Mouse (Mus musculus): ENCODE measurements around the gene Mylk. TPM values are rescaled to one million over a fixed set of nuclear protein-coding genes. Genes with fewer than 3 reads are reported as not detected.

Gene Mylk
- total and polyA plus RNA-seq, 2 experiments from 2014 or later = 3.7 to 20.1 TPM

DNA sequence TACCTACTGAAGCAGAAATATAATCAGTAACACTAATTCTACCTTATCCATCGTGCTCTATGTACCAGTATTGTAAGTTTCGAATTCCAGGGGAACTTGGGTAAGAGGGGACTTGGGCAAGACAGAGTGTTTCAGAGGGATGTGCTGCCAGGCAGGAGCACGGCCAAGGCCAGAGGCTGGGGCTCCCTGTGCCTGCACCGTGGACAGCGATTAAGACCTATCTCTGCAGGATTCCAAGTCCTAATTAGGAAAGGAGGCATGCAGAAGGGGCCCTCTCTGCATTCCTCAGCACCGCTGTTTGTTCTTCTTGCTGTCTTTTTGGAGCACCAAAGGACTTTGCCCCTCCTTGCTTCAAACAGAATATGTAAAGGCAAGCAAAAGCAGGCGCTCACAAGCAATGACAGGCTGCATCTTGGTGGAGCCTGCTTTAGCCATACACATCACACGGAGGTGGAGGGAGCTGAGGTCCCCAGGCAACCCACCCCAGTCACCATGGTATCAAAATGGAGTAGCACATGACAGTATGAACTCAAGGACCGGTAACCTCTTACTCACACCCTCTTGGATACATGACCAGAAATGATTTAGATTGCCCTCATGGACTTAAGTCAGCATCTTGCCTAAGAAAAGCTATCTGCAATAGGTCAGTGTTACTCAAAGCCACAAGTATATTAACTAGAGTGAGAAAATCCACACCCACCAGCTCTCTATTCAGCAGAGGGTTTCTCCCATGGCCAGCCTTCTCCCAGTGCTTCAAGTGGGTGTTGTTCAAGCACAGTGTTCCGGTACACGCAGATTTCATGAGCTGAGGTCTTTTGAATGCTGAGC lies 239.4 kb downstream of the Mylk start:
- 52% methylated on average over 11 of the region's 11 CpGs for WGBS
- Histone ChIP-seq H3K36me3 (ENCODE audit: insufficient read depth, low read length) (no peaks in the 10 kb centered on the region), H3K4me3 (ENCODE audit: low read length) (no peak overlapping the region), H3K4me2 (ENCODE audit: low read depth, low read length) (no peak overlapping the region), H3K9ac (replicated peaks; ENCODE audit: low read length) (no peak overlapping the region), H3K27me3 (ENCODE audit: insufficient read depth, low read length) (no peaks in the 10 kb centered on the region), H3K9me3 (ENCODE audit: low read length) (no peaks in the 10 kb centered on the region), H3K27ac (no peak overlapping the region), H3K4me1 (ENCODE audit: insufficient read depth, low read length) (no peaks in the 10 kb centered on the region)
- ATAC-seq (no peak), DNase-seq (ENCODE audit: low spot score) (no peak)
- no peak for TF ChIP-seq CTCF (IDR thresholded peaks at IDR 0.05; ENCODE audit: low read depth)

DNA sequence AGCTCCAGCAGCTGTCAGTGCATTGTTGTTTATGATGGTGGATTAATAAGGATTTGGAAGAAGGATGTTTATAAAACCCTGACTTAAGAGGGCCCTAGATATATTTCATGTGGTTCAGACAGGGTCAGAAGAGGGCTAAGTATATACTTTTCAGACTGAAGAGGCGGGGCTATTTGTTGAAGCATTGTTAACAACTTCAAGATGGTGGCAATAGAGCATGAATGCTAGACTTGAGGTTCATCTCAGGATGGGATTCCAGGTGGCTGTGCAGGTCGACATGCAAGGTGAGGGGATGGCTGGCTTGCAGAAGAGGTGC lies 240.0 kb downstream of the Mylk start:
- Histone ChIP-seq H3K9ac (replicated peaks; ENCODE audit: low read length) (no peak overlapping the region), H3K4me3 (ENCODE audit: low read length) (no peak overlapping the region), H3K27me3 (ENCODE audit: insufficient read depth, low read length) (no peaks in the 10 kb centered on the region), H3K36me3 (ENCODE audit: insufficient read depth, low read length) (no peaks in the 10 kb centered on the region), H3K27ac (no peak overlapping the region), H3K4me1 (ENCODE audit: insufficient read depth, low read length) (no peaks in the 10 kb centered on the region), H3K4me2 (ENCODE audit: low read depth, low read length) (no peak overlapping the region), H3K9me3 (ENCODE audit: low read length) (no peaks in the 10 kb centered on the region)
- DNase-seq (ENCODE audit: low spot score) (no peak), ATAC-seq (no peak)
- no peak for TF ChIP-seq CTCF (IDR thresholded peaks at IDR 0.05; ENCODE audit: low read depth)
- 78% methylated on average over 2 of the region's 2 CpGs for WGBS

DNA sequence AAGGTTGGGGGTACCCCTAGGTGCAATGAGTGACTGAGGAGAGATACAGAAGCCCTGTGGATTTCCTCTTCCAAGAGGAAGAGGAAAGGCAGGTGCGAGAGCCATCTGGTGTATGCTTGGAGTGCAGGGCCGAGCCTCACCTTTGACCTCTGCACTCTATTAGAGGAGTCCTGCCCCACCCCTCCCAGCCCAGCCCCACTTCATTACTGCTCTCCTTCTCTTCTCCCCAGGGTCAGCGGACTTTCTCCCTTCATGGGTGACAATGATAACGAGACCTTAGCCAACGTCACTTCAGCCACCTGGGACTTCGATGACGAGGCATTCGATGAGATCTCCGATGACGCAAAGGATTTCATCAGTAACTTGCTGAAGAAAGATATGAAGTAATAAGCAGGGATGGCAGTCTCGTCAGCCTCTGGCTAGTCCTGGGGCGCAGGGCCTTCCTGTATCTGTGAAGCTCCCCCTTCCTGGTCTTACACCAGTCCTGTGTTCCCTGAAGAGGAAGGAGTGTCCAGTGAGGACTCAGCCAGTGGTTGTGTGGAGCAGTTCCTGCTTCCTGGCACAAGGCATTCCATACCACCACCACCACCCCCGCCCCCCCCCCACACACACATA lies 241.3 kb downstream of the Mylk start:
- Histone ChIP-seq H3K27ac (no peak overlapping the region), H3K4me3 (ENCODE audit: low read length) (no peak overlapping the region), H3K36me3 (ENCODE audit: insufficient read depth, low read length) (no peaks in the 10 kb centered on the region), H3K27me3 (ENCODE audit: insufficient read depth, low read length) (no peaks in the 10 kb centered on the region; the same call in 1 of the 2 replicates), H3K9me3 (ENCODE audit: low read length) (no peaks in the 10 kb centered on the region), H3K4me1 (ENCODE audit: insufficient read depth, low read length) (no peaks in the 10 kb centered on the region), H3K4me2 (ENCODE audit: low read depth, low read length) (no peak overlapping the region), H3K9ac (replicated peaks; ENCODE audit: low read length) (no peak overlapping the region)
- 93% methylated on average over 13 of the region's 13 CpGs for WGBS
- TF ChIP-seq CTCF (IDR thresholded peaks at IDR 0.05; ENCODE audit: low read depth) = no peak
- DNase-seq (ENCODE audit: low spot score) = no peak
- ATAC-seq = no peak

DNA sequence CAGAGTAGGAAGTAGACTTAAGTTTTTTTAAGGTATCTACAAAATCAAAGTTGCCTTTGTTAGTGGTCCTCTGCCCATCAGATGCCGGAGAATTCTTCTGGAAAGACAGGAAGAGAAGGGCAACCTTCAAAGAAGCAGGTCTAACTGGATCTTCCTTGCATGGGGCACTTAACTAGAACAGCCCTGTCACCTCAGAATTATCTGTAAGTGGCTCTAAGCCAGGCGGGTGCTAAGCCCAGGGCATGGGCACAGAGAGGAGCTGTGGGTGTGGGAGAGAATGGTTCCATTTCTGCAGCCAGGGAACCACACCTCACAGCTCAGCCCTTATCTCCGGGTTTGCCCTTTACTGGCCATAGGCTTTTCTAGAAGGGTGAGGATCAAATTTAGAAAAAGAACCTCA lies 246.4 kb downstream of the Mylk start:
- DNase-seq (ENCODE audit: low spot score) (no peak), ATAC-seq (no peak)
- Histone ChIP-seq H3K9ac (replicated peaks; ENCODE audit: low read length) (no peak overlapping the region), H3K4me2 (ENCODE audit: low read depth, low read length) (no peak overlapping the region), H3K27me3 (ENCODE audit: insufficient read depth, low read length) (no peaks in the 10 kb centered on the region; the same call in 1 of the 2 replicates), H3K9me3 (ENCODE audit: low read length) (no peaks in the 10 kb centered on the region), H3K4me3 (ENCODE audit: low read length) (no peak overlapping the region), H3K36me3 (ENCODE audit: insufficient read depth, low read length) (no peaks in the 10 kb centered on the region), H3K4me1 (ENCODE audit: insufficient read depth, low read length) (no peaks in the 10 kb centered on the region), H3K27ac (no peak overlapping the region)
- no peak for TF ChIP-seq CTCF (IDR thresholded peaks at IDR 0.05; ENCODE audit: low read depth)
- 93% methylated on average over 3 of the region's 3 CpGs for WGBS

DNA sequence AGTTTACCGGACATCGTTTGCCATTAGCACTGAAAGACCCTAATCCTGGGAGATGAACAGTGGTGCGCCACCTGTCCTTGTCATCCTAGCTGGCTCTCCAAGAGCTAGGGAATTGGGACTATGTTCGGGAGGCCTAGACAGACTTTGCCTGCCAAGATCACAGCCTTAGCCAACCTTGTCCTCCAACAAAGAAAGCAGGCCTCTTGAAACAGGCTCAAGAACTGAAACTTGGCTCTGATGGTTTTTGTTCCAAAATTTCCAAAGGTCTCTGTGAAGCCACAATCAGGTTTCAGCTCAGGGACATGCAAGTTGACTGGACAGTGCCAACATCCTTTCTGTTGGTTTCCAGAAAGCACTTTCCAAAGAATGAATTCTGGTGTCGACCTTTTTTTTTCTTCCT lies 247.8 kb downstream of the Mylk start:
- no peak overlapping the region for H3K4me2 ChIP-seq (ENCODE audit: low read depth, low read length)
- H3K9me3 ChIP-seq (ENCODE audit: low read length) = no peaks in the 10 kb centered on the region
- DNase-seq (ENCODE audit: low spot score) (peak; percentile 30), ATAC-seq (no peak)
- no peak overlapping the region for H3K27ac ChIP-seq
- no peaks in the 10 kb centered on the region for H3K4me1 ChIP-seq (ENCODE audit: insufficient read depth, low read length)
- H3K4me3 ChIP-seq (ENCODE audit: low read length) = no peak overlapping the region
- TF ChIP-seq CTCF (IDR thresholded peaks at IDR 0.05; ENCODE audit: low read depth) = no peak
- no peaks in the 10 kb centered on the region; the same call in 1 of the 2 replicates for H3K27me3 ChIP-seq (ENCODE audit: insufficient read depth, low read length)
- no peaks in the 10 kb centered on the region for H3K36me3 ChIP-seq (ENCODE audit: insufficient read depth, low read length)
- WGBS = 71% methylated on average over 5 of the region's 5 CpGs
- H3K9ac ChIP-seq (replicated peaks; ENCODE audit: low read length) = no peak overlapping the region

DNA sequence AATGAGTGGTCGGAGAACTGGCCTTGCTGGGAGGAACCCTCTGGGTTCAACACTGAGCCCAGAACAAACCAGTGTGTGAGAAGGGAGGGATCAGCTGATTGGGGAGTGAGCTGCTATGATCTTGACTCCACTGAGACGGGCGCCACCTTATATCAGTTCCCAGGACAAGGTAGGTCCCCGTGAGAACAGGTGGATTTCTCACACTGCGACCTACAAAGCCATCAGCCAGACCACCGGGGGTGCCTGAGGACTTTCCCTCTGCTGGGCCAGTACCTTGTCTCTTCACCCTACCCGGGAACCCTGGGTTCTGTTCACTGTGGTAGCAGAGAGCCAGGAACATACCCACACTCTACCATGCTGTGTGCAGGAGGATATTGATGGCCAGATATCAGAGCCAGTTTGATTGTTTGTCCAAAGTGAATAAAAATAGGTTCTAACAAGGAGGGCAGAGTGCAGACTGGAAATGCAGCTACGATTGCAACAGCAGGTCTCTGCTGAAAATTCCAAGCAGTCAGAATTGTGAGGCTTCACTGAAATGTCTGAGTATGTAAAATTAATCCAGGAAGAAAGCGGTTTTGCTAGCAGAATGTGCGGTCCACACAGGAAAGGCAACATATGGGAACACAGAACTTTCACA lies 248.8 kb downstream of the Mylk start:
- no peak overlapping the region for H3K4me3 ChIP-seq (ENCODE audit: low read length)
- H3K4me1 ChIP-seq (ENCODE audit: insufficient read depth, low read length) = no peaks in the 10 kb centered on the region
- no peaks in the 10 kb centered on the region; the same call in 1 of the 2 replicates for H3K27me3 ChIP-seq (ENCODE audit: insufficient read depth, low read length)

More for the DNA sequence above, 248.8 kb downstream of the Mylk start:
- Histone ChIP-seq H3K4me2 (ENCODE audit: low read depth, low read length) (no peak overlapping the region), H3K27ac (no peak overlapping the region), H3K9me3 (ENCODE audit: low read length) (no peaks in the 10 kb centered on the region), H3K9ac (replicated peaks; ENCODE audit: low read length) (no peak overlapping the region), H3K36me3 (ENCODE audit: insufficient read depth, low read length) (no peaks in the 10 kb centered on the region)
- no peak for ATAC-seq
- DNase-seq (ENCODE audit: low spot score) = no peak
- WGBS = 87% methylated on average over 10 of the region's 10 CpGs
- no peak for TF ChIP-seq CTCF (IDR thresholded peaks at IDR 0.05; ENCODE audit: low read depth)
